Mouse (Mus musculus): ENCODE data around the gene Gm43738. TPM values are rescaled to one million over a fixed set of nuclear protein-coding genes. Genes with fewer than 3 reads are reported as not detected.

Gm43738 gene
- not detected in 2 replicates for polyA plus RNA-seq (2011; ENCODE audit: insufficient read depth, insufficient read length, low replicate concordance, missing spikeins)

- WGBS: 32% methylated on average over 7 of the region's 7 CpGs
Observed at GRCm38 (mm10) chr3:89100811-89101210, at the start of gene Gm43738. TSS of gene Gm43738 (minus strand) at chr3:89101099.

GRCm38 (mm10) chr3:89148567-89148966 lies 47.7 kb upstream of the Gm43738 start:
- TF ChIP-seq POLR2A (IDR thresholded peaks at IDR 0.05; ENCODE audit: borderline replicate concordance, control insufficient read depth, low read depth, low read length): no peak
- TF ChIP-seq CTCF (IDR thresholded peaks at IDR 0.05; ENCODE audit: control insufficient read depth, insufficient read depth, low read length): no peak
- Histone ChIP-seq H3K4me1 (ENCODE audit: control insufficient read depth, insufficient read depth, low read length) (no peaks in the 10 kb centered on the region; the same call in 1 of the 2 replicates), H3K4me3 (replicated peaks; ENCODE audit: control insufficient read depth, low read depth, low read length) (no peak overlapping the region), H3K27ac (ENCODE audit: control insufficient read depth, insufficient read depth, low read depth, low read length, poor library complexity) (no peak overlapping the region; the same call in 1 of the 2 replicates)
- WGBS: 88% methylated on average over 14 of the region's 14 CpGs

More at GRCm38 (mm10) chr3:89100811-89101210, at the start of gene Gm43738:
- no peak within 1 kb of the TSS; the same call in 1 of the 2 replicates for H3K27ac ChIP-seq (ENCODE audit: control insufficient read depth, insufficient read depth, low read depth, low read length, poor library complexity)
- TF ChIP-seq POLR2A (IDR thresholded peaks at IDR 0.05; ENCODE audit: borderline replicate concordance, control insufficient read depth, low read depth, low read length): no peak
- TF ChIP-seq CTCF (IDR thresholded peaks at IDR 0.05; ENCODE audit: control insufficient read depth, insufficient read depth, low read length): no peak
- peak within 1 kb of the TSS; percentile 73 for H3K4me3 ChIP-seq (replicated peaks; ENCODE audit: control insufficient read depth, low read depth, low read length)
- peaks cover 1% of the 10 kb centered on the region; the same call in 1 of the 2 replicates for H3K4me1 ChIP-seq (ENCODE audit: control insufficient read depth, insufficient read depth, low read length)

- no peak overlapping the region for H3K4me3 ChIP-seq (replicated peaks; ENCODE audit: control insufficient read depth, low read depth, low read length)
- WGBS: 13% methylated on average over 15 of the region's 15 CpGs
- no peak overlapping the region for H3K27ac ChIP-seq (ENCODE audit: control insufficient read depth, insufficient read depth, low read depth, low read length, poor library complexity)
- no peaks in the 10 kb centered on the region; the same call in 1 of the 2 replicates for H3K4me1 ChIP-seq (ENCODE audit: control insufficient read depth, insufficient read depth, low read length)
- TF ChIP-seq CTCF (IDR thresholded peaks at IDR 0.05; ENCODE audit: control insufficient read depth, insufficient read depth, low read length) (no peak), POLR2A (IDR thresholded peaks at IDR 0.05; ENCODE audit: borderline replicate concordance, control insufficient read depth, low read depth, low read length) (no peak)
Observed at GRCm38 (mm10) chr3:89147979-89148311, 47.0 kb upstream of the Gm43738 start.

- TF ChIP-seq POLR2A (IDR thresholded peaks at IDR 0.05; ENCODE audit: borderline replicate concordance, control insufficient read depth, low read depth, low read length): 0 out of 2 replicates have a peak, but pooled peaks have one; percentile 7
- TF ChIP-seq CTCF (IDR thresholded peaks at IDR 0.05; ENCODE audit: control insufficient read depth, insufficient read depth, low read length): no peak
- H3K4me1 ChIP-seq (ENCODE audit: control insufficient read depth, insufficient read depth, low read length): no peaks in the 10 kb centered on the region
- WGBS: 29% methylated on average over 26 of the region's 26 CpGs
- H3K4me3 ChIP-seq (replicated peaks; ENCODE audit: control insufficient read depth, low read depth, low read length): no peak overlapping the region
- H3K27ac ChIP-seq (ENCODE audit: control insufficient read depth, insufficient read depth, low read depth, low read length, poor library complexity): no peak overlapping the region
Observed at GRCm38 (mm10) chr3:89147101-89147978, 46.4 kb upstream of the Gm43738 start.

- WGBS: 70% methylated on average over 8 of the region's 8 CpGs
- Histone ChIP-seq H3K27ac (ENCODE audit: control insufficient read depth, insufficient read depth, low read depth, low read length, poor library complexity) (no peak overlapping the region), H3K4me1 (ENCODE audit: control insufficient read depth, insufficient read depth, low read length) (no peaks in the 10 kb centered on the region), H3K4me3 (replicated peaks; ENCODE audit: control insufficient read depth, low read depth, low read length) (no peak overlapping the region)
- TF ChIP-seq CTCF (IDR thresholded peaks at IDR 0.05; ENCODE audit: control insufficient read depth, insufficient read depth, low read length): no peak
- no peak for TF ChIP-seq POLR2A (IDR thresholded peaks at IDR 0.05; ENCODE audit: borderline replicate concordance, control insufficient read depth, low read depth, low read length)
Observed at GRCm38 (mm10) chr3:89145566-89145965, 44.7 kb upstream of the Gm43738 start.

- H3K4me3 ChIP-seq (replicated peaks; ENCODE audit: control insufficient read depth, low read depth, low read length): no peak overlapping the region
- no peak overlapping the region for H3K27ac ChIP-seq (ENCODE audit: control insufficient read depth, insufficient read depth, low read depth, low read length, poor library complexity)
- WGBS: 71% methylated on average over 10 of the region's 10 CpGs
- no peaks in the 10 kb centered on the region for H3K4me1 ChIP-seq (ENCODE audit: control insufficient read depth, insufficient read depth, low read length)
- TF ChIP-seq CTCF (IDR thresholded peaks at IDR 0.05; ENCODE audit: control insufficient read depth, insufficient read depth, low read length): no peak
Observed at GRCm38 (mm10) chr3:89144821-89145220, 43.9 kb upstream of the Gm43738 start.

GRCm38 (mm10) chr3:89136365-89136764 lies 35.5 kb upstream of the Gm43738 start:
- Histone ChIP-seq H3K4me1 (ENCODE audit: control insufficient read depth, insufficient read depth, low read length) (no peaks in the 10 kb centered on the region), H3K27ac (ENCODE audit: control insufficient read depth, insufficient read depth, low read depth, low read length, poor library complexity) (peak overlapping the region; percentile 32; the same call in 1 of the 2 replicates), H3K4me3 (replicated peaks; ENCODE audit: control insufficient read depth, low read depth, low read length) (peak overlapping the region; percentile 49)
- WGBS: 30% methylated on average over 9 of the region's 9 CpGs
- no peak for TF ChIP-seq POLR2A (IDR thresholded peaks at IDR 0.05; ENCODE audit: borderline replicate concordance, control insufficient read depth, low read depth, low read length)
- peak; percentile 18; the same call in 1 of the 2 replicates for TF ChIP-seq CTCF (IDR thresholded peaks at IDR 0.05; ENCODE audit: control insufficient read depth, insufficient read depth, low read length)

GRCm38 (mm10) chr3:89135958-89136357 lies 35.1 kb upstream of the Gm43738 start, which contains the start of gene Pklr:
TSS of gene Pklr (plus strand) at chr3:89136142.
- Histone ChIP-seq H3K4me1 (ENCODE audit: control insufficient read depth, insufficient read depth, low read length) (no peaks in the 10 kb centered on the region), H3K27ac (ENCODE audit: control insufficient read depth, insufficient read depth, low read depth, low read length, poor library complexity) (peak within 1 kb of the TSS; percentile 32; the same call in 1 of the 2 replicates), H3K4me3 (replicated peaks; ENCODE audit: control insufficient read depth, low read depth, low read length) (peak within 1 kb of the TSS; percentile 52)
- TF ChIP-seq CTCF (IDR thresholded peaks at IDR 0.05; ENCODE audit: control insufficient read depth, insufficient read depth, low read length) (no peak), POLR2A (IDR thresholded peaks at IDR 0.05; ENCODE audit: borderline replicate concordance, control insufficient read depth, low read depth, low read length) (no peak)
- WGBS: 46% methylated on average over 3 of the region's 3 CpGs
